Mouse (Mus musculus): ENCODE results near the gene Thy1.

GRCm38 (mm10) chr9:44079997-44080780 lies 37.0 kb downstream of the Thy1 start:
- TF ChIP-seq CTCF (conservative IDR thresholded peaks at IDR 0.05; ENCODE audit: low read length) (no peak), POU5F1 (IDR thresholded peaks at IDR 0.05; ENCODE audit: borderline replicate concordance, low read length) (no peak), NANOG (IDR thresholded peaks at IDR 0.05; ENCODE audit: borderline replicate concordance, low read length) (no peak)
